Mouse (Mus musculus) forebrain, embryonic 10.5 days (tissue): ENCODE measurements around the gene Arl14ep. TPM values are rescaled to one million over a fixed set of nuclear protein-coding genes. Genes with fewer than 3 reads are reported as not detected.
"Not testable (repeated sequence)": the region's sequence is repeated elsewhere in the genome, so short reads cannot be mapped to it uniquely, and the experiment has no call there.

ENCODE experiments used
- DNase-seq: peaks from one replicate; pipeline ENCODE4 v3.0.0-alpha.2; 2017; ENCODE audit warnings: low spot score; ENCODE audit errors: extremely low spot score
- H3K27ac ChIP-seq: fragments of 300-500 bp; sonication (generic); 2 replicates; pipeline ENCODE4 v1.5.1; 2016; ENCODE audit warnings: mild to moderate bottlenecking
- H3K27me3 ChIP-seq: fragments of 300-500 bp; sonication (generic); 2 replicates; pipeline ENCODE4 v1.6.1; 2016; ENCODE audit warnings: mild to moderate bottlenecking; ENCODE audit not compliant: poor library complexity, severe bottlenecking
- H3K36me3 ChIP-seq: fragments of 300-500 bp; sonication (generic); replicated peaks from 2 replicates; pipeline ENCODE4 v1.6.1; 2016; ENCODE audit warnings: mild to moderate bottlenecking, moderate library complexity
- H3K4me1 ChIP-seq: fragments of 300-500 bp; sonication (generic); 2 replicates; pipeline ENCODE4 v1.6.1; 2016
- H3K4me3 ChIP-seq: fragments of 300-500 bp; sonication (generic); 2 replicates; pipeline ENCODE4 v1.5.1; 2016; ENCODE audit warnings: mild to moderate bottlenecking, moderate library complexity
- H3K9me3 ChIP-seq: fragments of 300-500 bp; sonication (generic); 2 replicates; pipeline ENCODE4 v1.6.1; 2016; ENCODE audit warnings: mild to moderate bottlenecking, moderate library complexity
- WGBS: fragments of 180-500 bp; shearing (Covaris S2); methylation state at CpG from one replicate; pipeline ENCODE4 v1.1.7; 2016; 5-methylcytosine and 5-hydroxymethylcytosine counted together
- polyA plus RNA-seq: library from polyadenylated mRNA; unstranded; fragments of >200 nt; fragmentation: Nextera tagmentation; extraction: Ambion mirVana; gene quantifications from 2 replicates; pipeline ENCODE4 v1.2.1, GENCODE M21; 2016

Gene Arl14ep
- polyA plus RNA-seq, result 51.5 and 53.1 TPM in 2 replicates

DNA sequence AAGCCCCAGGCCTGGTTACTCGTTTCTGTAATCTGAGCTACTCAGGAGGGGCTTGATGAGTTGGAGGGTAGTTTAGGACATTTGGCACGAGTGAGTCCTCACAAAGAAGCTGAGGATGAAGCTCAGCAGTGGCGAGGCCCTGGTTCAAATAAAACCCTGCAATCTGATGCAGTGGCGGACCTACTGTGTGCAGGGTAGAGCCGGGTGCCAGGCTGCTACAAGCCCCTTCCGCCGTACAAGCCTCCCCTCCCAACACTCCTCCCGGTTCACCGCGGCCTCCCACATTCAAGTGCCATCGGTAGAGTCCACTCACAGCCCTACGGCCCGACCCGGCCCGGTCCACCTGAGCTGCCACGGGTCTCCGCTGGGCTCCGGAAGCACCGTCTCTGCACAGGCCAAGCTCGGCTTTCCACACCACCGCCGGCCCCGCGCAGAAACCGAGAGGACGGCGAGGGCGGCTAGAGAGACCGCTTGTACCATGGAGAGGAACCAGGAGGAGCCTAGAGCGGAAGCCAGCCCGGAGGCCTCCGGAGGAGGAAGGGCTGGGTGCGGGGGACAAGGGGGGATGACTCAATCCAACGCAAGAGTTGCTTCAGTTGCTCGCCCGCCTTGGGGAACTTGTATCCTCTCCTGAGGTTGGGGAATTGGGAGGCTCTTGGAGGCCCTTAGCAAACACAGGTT lies at the start of gene Arl14ep:
Arl14ep (minus strand) TSS at position 466 of the 681 bp plus-strand sequence.
- under 1% methylated on average over 36 of the region's 36 CpGs for WGBS
- Histone ChIP-seq H3K27ac (peak within 1 kb of the TSS; percentile 95), H3K27me3 (no peaks in the 10 kb centered on the region), H3K36me3 (peaks cover 8% of the 10 kb centered on the region), H3K4me1 (peaks cover 15% of the 10 kb centered on the region), H3K4me3 (peak within 1 kb of the TSS; percentile 84), H3K9me3 (no peaks in the 10 kb centered on the region)
- peak; percentile 87 for DNase-seq

DNA sequence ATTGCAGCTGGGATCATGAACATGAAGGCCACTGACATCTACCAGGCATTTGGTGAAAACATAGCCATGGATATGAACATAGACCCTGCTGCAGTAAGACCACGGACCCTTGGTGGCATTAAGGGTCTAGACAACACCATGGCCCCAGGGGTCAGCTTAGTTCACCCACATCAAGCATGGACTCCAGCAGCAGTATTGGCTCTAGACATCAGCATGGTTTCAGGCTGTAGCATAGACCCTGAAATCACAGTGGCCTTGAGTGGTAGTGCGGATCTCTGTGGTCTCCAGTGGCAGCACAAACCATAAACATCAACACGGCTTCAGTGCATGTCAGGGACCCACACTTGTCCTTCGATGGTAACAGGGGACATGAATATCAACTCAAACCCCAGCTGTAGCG lies 48.5 kb upstream of the Arl14ep start:
- Histone ChIP-seq H3K27me3 (no peaks in the 10 kb centered on the region), H3K9me3 (no peaks in the 10 kb centered on the region), H3K27ac (no peak overlapping the region), H3K4me1 (no peaks in the 10 kb centered on the region), H3K36me3 (no peaks in the 10 kb centered on the region), H3K4me3 (no peak overlapping the region)
- no peak for DNase-seq
- 88% methylated on average over 5 of the region's 5 CpGs for WGBS

DNA sequence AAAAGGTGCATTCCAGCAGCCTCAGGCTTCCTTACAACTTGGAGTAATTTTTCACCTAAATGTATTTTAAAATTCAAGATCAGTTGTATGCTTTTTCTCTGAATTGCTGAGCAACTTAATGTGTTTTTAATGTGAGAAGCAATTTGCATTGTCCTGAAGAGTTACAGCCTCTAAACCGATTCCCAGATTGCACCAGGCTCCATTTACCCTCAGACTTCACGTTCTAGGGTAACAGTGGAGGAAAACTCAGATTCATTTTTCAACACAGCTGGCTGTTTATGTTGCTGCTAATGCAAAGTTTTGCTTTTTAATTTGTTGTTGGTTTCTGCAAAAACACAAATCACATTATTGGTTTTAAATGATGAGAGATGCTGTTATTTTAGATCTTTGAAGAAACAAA lies 45.1 kb upstream of the Arl14ep start:
- Histone ChIP-seq H3K27me3 (no peaks in the 10 kb centered on the region), H3K36me3 (no peaks in the 10 kb centered on the region), H3K4me1 (no peaks in the 10 kb centered on the region), H3K27ac (no peak overlapping the region), H3K4me3 (no peak overlapping the region), H3K9me3 (no peaks in the 10 kb centered on the region)
- DNase-seq, result no peak
- WGBS, result 85% methylated on average over 2 of the region's 2 CpGs

DNA sequence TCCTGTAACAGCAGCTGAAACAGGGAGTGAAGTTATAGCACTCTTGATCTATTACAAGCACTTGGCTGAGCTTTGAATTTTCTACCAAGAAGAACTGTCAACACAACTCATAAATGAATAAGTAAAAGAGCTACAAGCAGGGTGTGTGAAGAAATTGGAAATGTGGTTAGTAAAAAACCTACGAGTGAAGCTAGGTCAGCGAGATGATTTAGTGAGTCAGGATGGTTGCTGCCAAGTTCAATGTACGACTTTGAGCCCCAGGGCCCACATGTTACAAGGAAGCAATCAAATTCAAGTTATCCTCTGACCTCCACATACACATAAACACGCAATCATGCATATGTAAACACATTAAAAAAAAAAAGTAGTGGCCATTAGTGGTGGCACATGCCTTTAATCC lies 38.9 kb upstream of the Arl14ep start:
- H3K4me3 ChIP-seq, result no peak overlapping the region
- H3K9me3 ChIP-seq, result no peaks in the 10 kb centered on the region
- H3K27ac ChIP-seq, result no peak overlapping the region
- no peaks in the 10 kb centered on the region for H3K4me1 ChIP-seq
- WGBS, result 85% methylated on average over 4 of the region's 4 CpGs
- no peak for DNase-seq
- no peaks in the 10 kb centered on the region for H3K27me3 ChIP-seq
- no peaks in the 10 kb centered on the region for H3K36me3 ChIP-seq

DNA sequence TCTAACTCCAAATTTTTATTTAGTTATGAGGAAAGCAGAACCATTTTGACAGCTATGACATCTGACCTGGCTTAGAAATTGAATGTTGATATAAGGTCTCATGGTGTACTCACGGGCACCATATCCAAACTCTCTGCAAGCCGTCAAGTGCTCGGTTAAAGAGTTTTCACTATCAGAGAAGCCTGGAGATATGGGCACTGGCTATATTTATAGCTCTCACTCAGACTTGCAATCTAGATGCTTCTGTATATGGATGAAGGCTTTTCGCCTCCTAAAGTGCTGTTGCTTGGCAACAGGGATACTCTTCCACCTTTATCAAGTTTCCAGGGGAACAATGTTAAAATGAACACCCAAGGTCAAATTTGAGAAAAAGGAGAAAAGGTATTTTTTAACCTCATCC lies 38.1 kb upstream of the Arl14ep start:
- Histone ChIP-seq H3K9me3 (no peaks in the 10 kb centered on the region), H3K4me3 (no peak overlapping the region), H3K27ac (no peak overlapping the region), H3K36me3 (no peaks in the 10 kb centered on the region), H3K4me1 (no peaks in the 10 kb centered on the region), H3K27me3 (no peaks in the 10 kb centered on the region)
- no peak for DNase-seq
- 96% methylated on average over 4 of the region's 4 CpGs for WGBS

DNA sequence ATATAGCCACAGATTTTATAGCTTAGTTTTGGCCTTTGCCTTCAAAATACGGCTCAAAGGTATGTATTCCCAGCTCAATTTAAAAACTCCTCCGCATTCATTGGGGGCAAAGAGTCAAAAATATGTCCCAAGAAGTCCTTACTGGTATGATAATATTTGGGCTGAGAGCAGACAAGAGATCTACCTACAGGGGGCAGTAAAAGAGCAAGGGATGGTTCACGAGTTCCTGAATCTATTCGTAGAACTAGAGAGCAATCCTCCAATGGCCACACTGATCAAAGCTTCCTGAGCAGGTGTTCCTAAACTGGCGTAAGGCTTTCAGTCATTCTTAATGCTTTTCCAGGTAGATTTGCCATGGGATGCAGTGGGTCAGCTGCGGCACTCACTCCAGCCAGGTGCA lies 35.9 kb upstream of the Arl14ep start:
- Histone ChIP-seq H3K4me3 (no peak overlapping the region), H3K27me3 (no peaks in the 10 kb centered on the region), H3K27ac (no peak overlapping the region), H3K9me3 (no peaks in the 10 kb centered on the region), H3K4me1 (no peaks in the 10 kb centered on the region), H3K36me3 (no peaks in the 10 kb centered on the region)
- WGBS, result 81% methylated on average over 6 of the region's 6 CpGs
- no peak for DNase-seq

DNA sequence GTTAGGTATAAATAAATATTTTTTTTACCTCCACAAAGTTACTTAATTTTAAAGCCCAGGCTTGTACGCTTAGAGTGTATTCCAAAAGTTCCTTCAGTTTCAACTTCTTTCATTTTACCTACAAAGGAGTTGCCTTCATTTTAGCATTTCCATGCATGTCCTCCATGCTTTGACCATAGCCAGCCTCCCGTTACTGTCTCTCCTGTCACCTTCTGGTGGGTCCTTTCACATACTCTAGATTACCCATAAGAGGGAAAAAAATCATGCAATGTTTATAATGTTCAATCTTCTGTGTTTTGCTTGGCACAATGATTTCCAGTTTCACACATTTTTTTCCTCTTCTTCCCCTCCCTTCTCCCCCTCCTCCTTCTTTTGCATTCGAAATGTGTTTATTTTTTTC lies 32.2 kb upstream of the Arl14ep start:
- no peak for DNase-seq
- H3K9me3 ChIP-seq, result no peaks in the 10 kb centered on the region
- H3K36me3 ChIP-seq, result no peaks in the 10 kb centered on the region
- H3K4me1 ChIP-seq, result no peaks in the 10 kb centered on the region
- H3K4me3 ChIP-seq, result no peak overlapping the region
- H3K27ac ChIP-seq, result no peak overlapping the region
- no peaks in the 10 kb centered on the region for H3K27me3 ChIP-seq
- WGBS, result 84% methylated on average over 3 of the region's 3 CpGs

DNA sequence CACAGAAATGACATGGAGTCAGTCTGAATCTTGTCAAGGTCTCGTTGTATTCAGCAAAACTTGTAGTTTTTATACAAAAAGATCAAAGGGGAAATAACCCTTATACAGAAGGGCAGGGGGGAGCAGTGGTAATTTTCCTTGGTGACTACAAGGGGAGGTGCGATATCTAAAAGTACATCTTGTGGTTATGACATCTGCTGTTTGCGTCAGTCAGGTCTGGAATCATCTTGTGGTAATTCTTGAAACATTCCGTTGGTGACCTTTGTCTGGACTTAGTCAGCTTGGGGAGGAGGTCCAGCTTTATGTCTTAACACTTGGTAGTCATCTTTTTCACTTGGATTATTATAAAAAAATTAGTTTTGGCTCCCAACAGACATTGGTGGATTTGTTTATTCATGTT lies 31.7 kb upstream of the Arl14ep start:
- whole genome bisulfite sequencing, result 88% methylated on average over 4 of the region's 4 CpGs
- not testable (repeated sequence) for DNase-seq, H3K4me3 ChIP-seq

DNA sequence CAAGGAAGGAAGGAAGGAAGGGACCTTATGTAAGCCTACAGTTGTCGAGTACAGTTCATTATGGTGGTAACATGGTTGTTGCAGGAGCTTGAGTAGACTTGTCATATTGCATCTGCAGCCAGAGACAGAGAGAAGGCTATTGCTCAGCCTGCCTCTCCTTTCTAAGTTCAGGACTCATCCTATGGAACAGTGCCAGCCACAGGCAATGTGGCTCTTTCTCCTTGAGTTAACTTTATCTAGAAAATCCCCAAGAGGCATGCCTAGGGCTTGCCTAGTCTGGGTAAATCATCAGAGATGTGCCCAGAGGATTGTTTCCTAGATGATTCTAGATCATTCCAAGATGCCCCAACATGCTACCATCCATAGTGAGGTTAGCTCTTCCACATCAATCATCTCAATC lies 17.0 kb upstream of the Arl14ep start:
- H3K27ac ChIP-seq, result no peak overlapping the region
- DNase-seq, result no peak
- 95% methylated on average over 1 of the region's 1 CpGs for WGBS
- H3K36me3 ChIP-seq, result no peaks in the 10 kb centered on the region
- H3K4me3 ChIP-seq, result no peak overlapping the region
- no peaks in the 10 kb centered on the region for H3K27me3 ChIP-seq
- H3K9me3 ChIP-seq, result no peaks in the 10 kb centered on the region
- no peaks in the 10 kb centered on the region for H3K4me1 ChIP-seq

More for the DNA sequence above, 31.7 kb upstream of the Arl14ep start:
- H3K4me1 ChIP-seq, H3K27me3 ChIP-seq, H3K9me3 ChIP-seq, H3K36me3 ChIP-seq, H3K27ac ChIP-seq: not testable (repeated sequence)

DNA sequence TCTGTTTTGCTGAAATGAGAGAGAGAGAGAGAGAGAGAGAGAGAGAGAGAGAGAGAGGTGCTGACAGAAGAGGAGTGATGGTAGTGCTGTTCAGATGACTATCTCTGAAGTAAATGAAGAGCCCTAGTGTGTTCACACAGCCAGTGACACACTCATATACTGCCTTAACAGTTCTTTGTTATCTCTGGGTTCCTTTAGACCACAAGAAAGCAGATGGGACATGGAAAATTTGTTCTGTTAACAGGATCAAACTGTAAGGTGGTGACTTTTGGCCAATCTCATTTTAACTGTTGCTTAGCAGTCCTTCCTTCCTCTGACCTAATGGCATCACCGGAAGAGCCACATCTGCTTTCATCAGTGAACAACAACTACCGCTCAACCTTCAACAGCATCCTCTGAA lies 10.7 kb upstream of the Arl14ep start:
- no peaks in the 10 kb centered on the region for H3K9me3 ChIP-seq
- H3K36me3 ChIP-seq, result no peaks in the 10 kb centered on the region
- no peaks in the 10 kb centered on the region for H3K4me1 ChIP-seq
- no peaks in the 10 kb centered on the region for H3K27me3 ChIP-seq
- no peak for DNase-seq
- no peak overlapping the region for H3K4me3 ChIP-seq
- H3K27ac ChIP-seq, result no peak overlapping the region
- 92% methylated on average over 2 of the region's 2 CpGs for WGBS

DNA sequence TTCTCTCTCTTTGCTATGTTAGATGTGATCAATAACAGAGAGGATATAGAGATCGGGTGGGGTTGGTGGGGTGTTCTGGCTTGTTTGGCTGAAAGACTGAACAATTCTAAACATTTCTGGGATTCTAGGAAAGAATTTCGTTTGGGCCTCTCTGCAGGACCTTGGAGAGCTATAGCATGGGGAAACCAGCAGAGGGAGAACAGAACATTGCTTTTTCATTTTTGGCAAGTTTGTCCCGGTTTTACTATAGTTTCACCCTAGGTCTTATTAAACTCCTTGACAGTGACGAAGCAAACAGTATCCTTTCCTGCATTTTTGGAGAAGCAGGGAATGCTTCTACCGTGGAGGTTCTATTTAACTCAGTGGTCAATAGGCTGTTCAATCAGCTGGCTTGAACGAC lies 8.3 kb upstream of the Arl14ep start:
- H3K27ac ChIP-seq, result no peak overlapping the region
- H3K27me3 ChIP-seq, result no peaks in the 10 kb centered on the region
- H3K9me3 ChIP-seq, result no peaks in the 10 kb centered on the region
- H3K4me1 ChIP-seq, result no peaks in the 10 kb centered on the region
- no peak for DNase-seq
- H3K36me3 ChIP-seq, result no peaks in the 10 kb centered on the region
- H3K4me3 ChIP-seq, result no peak overlapping the region
- 65% methylated on average over 6 of the region's 6 CpGs for WGBS

DNA sequence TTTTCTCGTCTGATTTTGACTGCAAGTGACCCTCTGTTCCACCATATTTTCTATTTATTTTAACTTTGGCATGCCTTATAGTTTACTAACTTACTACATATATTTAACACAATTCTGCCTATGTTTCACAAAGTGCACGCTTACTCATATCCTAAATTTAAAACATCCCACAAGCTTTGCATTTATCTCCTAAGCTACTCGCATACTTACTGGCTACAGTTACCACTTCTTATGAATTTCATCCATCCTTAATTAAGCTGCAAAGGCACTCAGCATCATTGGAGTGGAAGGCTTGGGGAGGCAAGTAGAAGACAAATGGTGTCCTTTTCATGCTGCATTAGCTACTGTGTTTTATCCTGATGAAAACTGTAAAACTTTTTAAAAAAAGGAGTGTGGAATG lies 2.2 kb upstream of the Arl14ep start:
- Histone ChIP-seq H3K36me3 (no peaks in the 10 kb centered on the region; the same call in 1 of the 2 replicates), H3K4me1 (peaks cover 10% of the 10 kb centered on the region), H3K27ac (no peak overlapping the region), H3K27me3 (no peaks in the 10 kb centered on the region), H3K4me3 (no peak overlapping the region), H3K9me3 (no peaks in the 10 kb centered on the region)
- DNase-seq, result no peak
- WGBS, result 88% methylated on average over 3 of the region's 3 CpGs

DNA sequence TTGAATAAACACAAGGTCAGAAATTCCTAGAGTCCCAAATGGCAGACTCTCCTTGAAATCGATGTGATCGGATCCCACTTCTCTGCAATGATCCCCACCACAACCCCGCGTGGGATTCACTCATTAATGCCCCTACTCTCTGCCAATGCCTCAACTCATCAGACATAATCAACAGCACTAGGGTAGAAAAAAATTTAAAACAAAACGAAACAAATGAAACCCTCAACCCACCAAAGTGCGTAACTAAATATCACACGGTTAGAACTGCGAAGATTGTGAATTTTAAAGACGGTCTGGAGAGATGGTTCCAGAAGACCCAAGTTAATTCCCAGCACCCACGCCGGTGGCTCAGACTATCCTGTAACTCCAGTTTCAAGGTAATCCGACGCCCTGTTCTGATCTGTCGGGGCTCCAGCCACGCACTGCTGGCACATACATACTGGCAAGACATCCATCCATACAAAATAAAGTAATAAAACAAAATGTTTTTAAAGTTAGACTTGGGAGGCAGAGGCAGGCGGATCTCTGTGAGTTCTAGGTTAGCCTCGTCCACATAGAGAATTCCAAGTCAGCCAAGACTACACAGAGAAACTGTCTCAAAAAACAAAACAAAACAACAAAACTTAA lies 779 bp downstream of the Arl14ep start:
- Histone ChIP-seq H3K4me1 (peaks cover 15% of the 10 kb centered on the region), H3K36me3 (peaks cover 15% of the 10 kb centered on the region), H3K27ac (peak overlapping the region; percentile 95), H3K27me3 (no peaks in the 10 kb centered on the region), H3K9me3 (no peaks in the 10 kb centered on the region), H3K4me3 (peak overlapping the region; percentile 84)
- DNase-seq, result no peak
- WGBS, result 67% methylated on average over 17 of the region's 17 CpGs
